Mouse (Mus musculus): ENCODE results near the gene Tmem95.
A peak's percentile ranks its signal among the peaks of the same experiment; 100 is the strongest.

Gene Tmem95

DNA sequence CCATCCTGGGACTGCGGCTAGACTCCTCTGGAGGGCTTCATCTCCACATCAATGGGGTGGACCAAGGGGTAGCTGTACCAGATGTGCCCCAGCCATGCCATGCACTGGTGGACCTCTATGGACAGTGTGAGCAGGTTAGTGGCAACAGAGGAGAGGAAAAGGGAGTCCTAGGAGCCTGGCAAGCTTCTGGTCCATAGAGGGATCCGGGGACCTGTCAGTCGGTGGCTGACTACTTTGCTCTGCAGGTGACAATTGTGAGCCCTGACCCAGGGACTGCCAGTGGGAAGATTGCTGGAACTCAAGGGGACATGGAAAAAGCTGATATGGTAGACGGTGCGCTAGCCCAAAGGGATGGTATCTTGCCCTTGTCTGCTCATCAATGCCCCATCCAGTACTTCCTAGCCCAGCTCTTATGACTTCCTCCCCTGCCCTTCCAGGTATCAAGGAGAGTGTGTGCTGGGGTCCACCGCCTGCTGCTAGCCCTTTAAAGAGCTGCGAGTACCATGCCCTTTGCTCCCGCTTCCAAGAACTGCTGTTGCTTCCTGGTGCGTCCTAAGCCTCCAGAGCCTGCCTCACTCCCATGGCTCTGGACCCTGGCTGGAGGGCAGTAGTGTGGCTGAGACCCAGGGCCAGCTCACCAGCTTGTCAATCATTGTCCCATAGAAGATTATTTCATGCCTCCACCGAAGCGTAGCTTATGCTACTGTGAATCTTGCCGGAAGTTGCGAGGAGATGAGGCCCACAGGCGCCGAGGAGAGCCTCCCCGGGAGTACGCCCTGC, 33.2 kb upstream of the Tmem95 start:
- no peak for DNase-seq

DNA sequence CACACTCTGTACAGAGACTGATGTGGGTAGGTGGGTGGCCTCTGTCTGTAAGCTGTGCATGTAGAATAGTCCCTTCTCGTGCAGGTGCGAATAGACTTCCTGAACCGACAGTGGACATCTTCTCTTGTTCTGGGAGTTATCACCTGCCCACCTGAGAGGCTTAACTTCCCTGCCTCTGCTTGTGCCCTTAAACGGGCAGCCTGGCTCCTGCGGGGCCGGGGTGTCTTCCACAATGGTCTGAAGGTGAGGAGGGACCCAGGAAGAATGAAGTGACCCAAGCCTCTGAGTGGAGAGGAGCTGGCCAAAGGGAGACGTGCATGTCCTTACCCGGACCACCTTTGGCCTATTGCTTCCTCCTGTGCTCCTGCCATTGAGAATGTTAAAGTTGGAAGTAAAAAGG, 32.4 kb upstream of the Tmem95 start:
- DNase-seq: no peak

DNA sequence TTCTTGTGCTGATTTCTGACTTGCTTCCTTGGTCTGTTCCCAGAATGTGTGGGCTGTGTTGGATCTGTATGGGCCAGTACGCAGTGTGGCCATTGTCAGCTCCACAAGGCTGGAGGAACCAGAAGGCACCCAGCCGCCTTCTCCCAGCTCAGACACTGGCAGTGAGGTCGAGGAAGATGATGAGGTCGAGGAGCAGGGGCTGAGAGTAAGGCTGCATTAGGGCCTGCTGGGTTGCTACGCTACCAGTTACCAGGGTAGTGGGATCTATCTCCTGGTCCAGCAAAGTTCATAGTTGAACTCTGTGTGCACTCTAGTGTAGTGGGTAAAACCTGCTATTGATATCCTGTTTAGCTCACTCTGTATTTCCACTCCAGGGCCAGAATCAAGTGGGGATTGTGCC, 31.4 kb upstream of the Tmem95 start:
- DNase-seq: no peak

DNA sequence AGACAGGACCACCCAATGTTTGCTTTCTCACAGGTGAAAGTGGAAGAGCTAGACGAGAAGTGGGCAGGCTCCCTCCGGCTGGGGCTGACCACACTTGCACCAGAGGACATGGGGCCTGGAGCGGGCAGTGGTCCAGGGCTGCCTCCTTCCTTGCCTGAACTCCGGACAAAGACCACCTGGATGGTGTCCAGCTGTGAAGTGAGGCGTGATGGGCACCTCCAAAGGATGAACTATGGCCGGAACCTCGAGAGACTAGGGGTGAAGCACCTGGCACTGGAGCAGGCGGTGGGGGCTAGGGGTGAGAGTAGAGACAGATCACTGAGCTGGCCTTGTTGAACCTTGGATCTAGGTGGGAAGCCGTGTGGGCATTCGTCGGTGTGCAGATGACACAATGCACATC, 30.8 kb upstream of the Tmem95 start:
- no peak for DNase-seq

DNA sequence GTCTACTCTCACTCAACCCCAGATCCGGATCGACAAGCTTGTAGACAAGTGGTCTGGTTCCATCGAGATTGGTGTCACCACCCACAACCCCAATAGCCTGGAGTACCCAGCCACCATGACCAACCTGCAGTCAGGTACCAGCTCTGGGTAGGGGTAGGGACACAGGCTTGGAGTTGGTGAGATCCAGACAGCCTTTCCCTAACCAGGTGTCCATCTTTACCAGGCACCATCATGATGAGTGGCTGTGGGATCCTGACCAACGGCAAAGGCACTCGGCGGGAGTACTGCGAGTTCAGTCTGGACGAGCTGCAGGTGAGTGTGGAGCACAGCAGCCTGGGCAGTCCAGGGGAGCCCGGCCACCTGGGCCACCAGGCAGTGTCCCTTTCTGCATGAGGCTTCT, 26.5 kb upstream of the Tmem95 start:
- DNase-seq: no peak

DNA sequence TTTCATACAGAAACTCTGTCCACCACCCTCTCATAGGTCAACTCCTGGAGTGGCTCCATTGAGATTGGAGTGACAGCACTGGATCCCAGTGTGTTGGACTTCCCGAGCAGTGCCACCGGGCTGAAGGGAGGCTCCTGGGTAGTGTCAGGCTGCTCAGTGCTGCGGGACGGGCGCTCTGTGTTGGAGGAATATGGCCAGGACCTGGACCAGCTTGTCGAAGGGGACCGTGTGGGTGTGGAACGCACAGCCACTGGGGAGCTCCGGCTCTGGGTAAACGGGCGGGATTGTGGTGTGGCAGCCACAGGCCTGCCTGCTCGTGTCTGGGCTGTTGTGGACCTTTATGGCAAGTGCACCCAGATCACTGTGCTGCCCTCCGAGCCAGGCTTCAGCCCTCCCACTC, 25.2 kb upstream of the Tmem95 start:
- DNase-seq: no peak

DNA sequence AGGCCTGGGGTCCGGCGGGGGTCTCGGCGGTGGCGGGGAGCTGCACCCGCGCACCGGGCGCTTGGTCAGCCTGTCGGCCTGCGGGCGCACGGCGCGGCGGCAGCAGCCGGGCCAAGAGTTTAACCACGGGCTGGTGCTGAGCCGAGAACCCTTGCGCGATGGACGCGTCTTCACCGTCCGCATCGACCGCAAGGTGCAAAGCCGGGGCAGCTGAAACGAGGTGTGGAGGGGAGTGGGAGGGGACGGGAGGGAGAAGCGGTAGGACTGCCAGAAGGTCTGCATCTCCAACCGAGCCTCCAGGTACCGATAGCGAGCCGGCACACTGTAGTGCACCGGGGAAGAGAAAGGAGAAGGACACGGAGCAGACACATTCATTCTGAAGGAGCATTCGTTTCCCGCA, 24.2 kb upstream of the Tmem95 start:
- DNase-seq: no peak

DNA sequence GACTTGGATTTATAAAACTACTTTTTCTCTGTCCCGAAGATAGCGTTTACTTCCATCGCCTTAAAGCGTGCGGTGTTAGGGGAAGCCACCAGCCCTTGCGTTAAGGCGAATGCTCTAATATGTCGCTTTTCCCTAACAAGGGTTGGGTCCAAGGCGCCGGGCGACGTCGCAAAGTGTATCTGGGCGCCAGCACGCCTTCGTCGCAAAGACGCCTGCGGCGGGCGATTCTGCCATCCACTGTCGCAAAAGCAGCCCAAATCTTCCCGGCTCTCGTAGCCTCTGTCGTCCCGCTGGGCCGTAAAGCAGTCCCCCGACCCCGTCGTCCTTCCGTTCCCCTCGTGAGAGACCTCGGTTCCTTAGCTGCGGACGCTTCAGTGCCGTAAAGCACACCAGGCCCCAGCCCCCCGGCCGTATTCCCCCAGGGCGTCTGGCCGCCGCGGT, 23.6 kb upstream of the Tmem95 start:
- DNase-seq: peak; percentile 96

DNA sequence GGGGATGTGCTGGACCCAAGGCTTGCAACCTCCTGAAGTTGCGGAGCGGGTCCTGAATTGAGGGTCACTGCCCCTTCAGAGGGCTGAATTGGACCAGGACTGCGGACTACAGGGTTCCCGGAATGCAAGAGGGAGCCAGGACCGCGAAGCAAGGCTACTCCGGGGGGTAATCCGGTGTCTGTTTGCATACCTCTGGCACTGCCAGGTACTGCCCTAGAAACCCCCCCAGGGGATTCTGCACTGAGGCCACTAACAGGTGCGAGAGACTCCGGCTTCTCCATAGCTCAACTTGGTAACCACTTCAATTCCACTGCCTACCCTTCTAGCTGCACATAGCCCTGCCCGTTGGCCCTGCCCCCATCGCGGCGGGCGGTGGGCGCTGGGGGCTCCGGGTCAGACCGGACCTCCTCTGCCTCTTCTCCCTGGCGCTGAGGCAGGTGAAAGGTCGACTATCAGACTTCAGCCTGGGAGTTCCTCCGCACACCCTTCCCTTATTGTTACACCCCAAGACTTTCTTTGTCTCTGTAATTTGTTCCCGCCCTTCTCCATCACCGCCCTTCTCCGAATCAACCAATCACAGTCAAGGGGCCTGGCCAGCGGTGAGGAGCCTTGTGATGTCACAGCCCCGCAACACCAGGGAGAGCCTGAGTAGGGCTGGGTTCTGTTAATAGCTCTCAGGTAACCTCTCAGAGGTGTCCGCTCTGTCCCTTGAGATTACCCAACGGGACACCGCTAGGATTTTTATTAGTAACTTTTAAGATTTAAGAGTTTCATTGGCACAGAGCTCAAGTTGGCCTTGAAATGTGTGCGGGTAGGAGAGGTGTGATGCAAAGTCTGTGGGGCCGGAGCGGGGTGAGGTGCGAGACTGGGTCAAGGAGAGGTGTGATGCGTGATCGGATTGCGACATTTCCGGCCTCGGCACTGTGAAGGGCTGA, 22.9 kb upstream of the Tmem95 start, which contains the start of the genes 2810408A11Rik and Neurl4:
2810408A11Rik (minus strand) TSS at position 517 of the 935 bp plus-strand sequence.
Neurl4 (plus strand) TSS at position 602 of the 935 bp plus-strand sequence.
- DNase-seq: peak; percentile 83

DNA sequence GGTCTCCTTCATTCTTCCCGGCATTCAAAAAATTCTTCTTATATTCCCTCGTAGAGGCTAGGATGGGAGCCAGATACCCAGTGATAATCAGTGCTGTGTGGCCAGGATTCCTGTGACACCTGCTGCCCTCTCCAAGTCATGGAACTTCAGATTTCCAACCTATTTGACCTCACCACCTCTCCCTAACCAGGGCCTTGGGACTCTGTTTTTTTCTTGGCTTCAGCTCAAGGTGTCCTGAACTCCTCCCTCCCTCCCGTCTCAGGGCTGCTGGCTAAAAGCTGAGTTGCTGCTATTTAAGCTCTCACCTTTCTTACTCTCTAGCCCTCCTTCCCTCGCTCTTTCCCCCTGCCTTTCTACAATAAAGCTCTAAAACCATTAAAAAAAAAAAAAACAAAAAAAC, 22.1 kb upstream of the Tmem95 start:
- no peak for DNase-seq

DNA sequence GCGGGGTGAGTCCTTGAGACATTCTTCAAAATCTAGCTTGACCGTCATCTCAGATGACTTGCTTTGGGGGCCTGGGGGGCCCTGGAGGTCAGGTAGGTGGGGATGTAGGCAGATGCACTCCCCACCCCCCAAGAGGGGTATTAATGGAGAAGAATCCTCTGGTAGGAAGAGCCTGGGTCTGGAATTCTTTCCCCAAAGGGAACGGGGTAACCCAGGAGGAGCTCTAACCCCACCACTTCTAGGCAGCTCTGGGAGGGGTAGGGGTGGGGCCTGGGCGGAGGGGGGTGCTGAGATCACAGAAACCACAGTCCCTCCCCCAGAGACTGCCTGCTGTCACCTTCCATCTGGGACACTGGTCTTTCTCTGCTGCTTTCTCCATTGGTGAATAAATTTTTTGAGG, 17.5 kb upstream of the Tmem95 start, which contains the start of gene Acap1:
Acap1 (minus strand) TSS at position 249 of the 400 bp plus-strand sequence.
- no peak for DNase-seq

DNA sequence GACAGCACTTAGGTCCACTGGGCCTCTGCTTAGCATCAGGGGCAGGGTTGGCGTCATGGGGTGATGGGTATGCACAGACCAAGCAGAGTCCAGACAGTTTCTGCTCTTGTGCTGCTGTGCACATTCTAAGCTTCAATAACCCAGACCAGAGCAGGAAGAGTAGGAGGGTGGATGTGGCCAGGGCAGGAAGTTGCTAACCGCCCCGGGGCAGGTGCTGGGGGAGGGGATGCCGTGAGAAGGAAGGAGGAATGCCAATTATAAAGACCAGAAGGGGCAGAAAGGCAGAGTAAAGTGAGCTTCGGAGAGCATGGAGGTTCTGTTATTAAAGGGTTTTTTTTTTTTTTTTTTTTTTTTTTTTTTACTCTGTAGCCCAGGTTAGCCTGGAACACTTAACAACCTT, 16.9 kb upstream of the Tmem95 start:
- DNase-seq: no peak

DNA sequence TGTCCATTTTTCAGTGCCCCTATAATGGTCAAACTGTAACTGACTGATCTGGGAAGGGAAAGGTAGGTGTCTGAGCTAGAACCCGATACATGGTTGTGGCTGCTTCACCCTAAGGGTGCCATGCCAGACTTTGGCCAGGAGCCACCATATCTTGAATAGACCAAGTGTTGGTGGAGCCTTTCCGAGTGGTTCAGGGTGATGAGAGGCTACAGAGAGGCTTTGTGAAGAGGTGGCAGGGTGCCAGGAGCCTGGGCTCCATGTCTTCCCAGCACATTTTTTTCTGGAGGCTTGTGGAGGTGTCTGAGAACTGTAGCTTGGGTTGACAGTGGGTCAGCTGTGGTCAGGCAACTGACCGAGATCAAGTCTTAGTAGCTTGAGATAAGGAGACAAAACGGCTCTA, 13.7 kb upstream of the Tmem95 start:
- peak; percentile 56 for DNase-seq

DNA sequence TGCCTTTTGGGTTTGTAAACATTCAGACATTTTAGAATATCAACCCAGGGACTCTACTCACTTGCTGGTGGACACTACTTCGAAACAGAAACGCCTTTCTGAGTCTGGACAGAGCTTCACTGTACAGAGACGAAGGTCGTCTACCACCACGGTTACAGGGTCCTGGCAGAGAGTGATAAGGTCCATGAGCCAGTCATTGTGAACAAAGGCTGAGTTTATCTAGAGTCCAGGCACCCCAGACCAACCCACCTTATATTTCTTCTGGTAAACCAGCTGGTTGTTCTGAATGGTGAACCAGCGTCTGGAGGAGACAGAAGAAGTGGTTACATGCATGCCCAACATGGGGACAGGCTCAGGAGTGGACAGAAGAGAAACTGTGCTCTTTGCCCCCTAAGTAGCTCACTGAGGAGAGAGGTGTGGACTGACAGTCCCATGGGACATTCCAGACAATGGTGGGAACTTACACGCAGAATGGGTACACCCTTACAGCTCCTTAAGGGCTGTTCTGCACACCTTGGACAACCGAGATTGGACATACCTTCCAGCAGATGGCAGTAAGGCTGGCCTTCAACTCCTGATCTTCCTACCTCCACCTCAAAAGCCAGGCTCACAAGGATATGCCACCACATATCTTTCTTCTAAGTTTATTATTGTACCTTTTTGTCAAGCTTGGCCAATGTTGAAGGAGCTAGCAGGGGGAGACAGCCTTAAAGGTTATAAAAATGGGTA, 9.3 kb upstream of the Tmem95 start:
- DNase-seq: no peak

DNA sequence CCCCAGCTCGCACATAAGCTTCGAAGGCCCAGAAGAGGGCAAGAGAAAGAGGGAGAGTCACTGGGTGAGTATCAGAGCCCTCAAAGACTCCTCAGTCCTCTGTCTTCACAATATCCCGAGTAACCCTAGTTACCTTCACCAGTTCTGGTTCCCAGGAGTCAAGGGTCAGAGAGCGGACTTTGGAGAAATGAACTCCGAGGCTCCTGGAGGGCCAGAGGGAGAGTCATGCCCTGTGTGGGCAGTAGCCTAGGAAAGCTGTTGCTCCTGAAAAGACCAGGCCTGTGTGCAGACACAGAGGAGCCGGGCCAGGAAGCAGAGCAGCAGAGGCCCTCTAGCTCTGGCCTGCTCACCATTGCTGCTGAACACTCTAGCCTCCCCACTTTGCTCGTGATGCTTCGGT, 6.8 kb upstream of the Tmem95 start:
- DNase-seq: no peak

DNA sequence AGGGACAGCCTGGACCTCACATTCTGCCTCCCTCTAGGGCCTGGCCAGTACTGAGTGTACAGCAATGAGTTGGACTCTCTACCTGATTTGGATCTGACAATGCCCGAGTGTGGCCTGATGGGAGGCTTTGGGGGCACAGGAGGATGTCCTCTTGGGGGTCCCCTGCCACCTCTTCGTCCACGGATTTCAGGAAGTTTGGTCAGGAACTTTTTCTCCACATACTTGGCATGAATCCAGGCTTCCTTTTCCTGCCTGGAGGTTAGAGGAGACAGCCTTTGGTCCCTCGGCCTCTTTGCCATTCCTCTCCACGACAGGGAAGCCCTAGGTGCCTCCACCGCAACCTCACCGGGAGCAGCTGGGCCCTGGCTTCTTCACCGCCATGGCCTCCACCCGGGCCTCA, 6.4 kb upstream of the Tmem95 start:
- no peak for DNase-seq

DNA sequence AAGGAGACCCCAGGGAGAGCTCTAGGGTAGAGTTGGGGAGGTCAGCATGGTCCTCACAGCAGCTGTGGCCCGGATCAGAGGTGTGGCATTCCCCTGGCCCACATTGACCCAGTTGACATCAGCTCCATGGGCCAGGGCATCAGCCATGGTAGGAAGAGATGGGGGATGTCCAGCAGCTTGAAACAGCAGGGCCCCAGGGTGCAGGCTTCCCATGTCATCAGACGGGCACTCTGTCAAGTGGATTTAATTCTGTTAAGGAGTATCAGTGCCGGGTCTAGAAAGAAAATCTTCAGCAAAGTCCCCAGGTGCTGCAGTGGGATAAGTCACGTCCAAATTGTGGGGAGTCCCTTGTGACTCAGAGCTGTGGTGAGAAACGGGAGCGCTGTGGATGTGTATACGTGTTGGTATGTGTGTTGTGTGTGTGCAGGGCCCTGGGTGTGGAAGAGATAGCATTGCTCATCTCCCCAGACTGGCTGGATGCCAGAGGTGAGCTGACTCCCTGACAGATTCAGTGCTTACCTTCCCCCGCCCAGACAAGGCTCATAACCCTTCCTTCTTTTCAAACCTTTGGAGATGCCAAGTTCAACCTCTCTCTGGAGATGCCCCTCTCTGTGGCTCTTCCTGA, 5.8 kb upstream of the Tmem95 start:
- no peak for DNase-seq

DNA sequence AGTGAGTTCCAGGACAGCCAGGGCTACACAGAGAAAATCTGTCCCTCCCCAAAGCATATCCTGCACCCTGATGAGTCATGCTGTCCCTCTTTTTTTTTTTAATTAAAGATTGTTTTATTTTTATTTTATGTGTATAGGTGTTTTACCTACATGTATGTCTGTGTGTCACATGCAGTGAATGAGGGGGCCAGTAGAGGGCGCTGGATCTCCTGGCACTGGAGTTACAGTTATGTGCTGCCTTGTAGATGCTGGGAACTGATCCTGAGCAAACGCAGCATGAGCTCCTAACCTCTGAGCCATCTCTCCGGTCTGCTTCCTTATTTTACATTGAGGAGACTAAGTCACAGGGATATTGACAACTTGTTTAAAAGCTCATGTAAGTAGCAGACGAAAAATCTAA, 5.2 kb upstream of the Tmem95 start:
- no peak for DNase-seq

DNA sequence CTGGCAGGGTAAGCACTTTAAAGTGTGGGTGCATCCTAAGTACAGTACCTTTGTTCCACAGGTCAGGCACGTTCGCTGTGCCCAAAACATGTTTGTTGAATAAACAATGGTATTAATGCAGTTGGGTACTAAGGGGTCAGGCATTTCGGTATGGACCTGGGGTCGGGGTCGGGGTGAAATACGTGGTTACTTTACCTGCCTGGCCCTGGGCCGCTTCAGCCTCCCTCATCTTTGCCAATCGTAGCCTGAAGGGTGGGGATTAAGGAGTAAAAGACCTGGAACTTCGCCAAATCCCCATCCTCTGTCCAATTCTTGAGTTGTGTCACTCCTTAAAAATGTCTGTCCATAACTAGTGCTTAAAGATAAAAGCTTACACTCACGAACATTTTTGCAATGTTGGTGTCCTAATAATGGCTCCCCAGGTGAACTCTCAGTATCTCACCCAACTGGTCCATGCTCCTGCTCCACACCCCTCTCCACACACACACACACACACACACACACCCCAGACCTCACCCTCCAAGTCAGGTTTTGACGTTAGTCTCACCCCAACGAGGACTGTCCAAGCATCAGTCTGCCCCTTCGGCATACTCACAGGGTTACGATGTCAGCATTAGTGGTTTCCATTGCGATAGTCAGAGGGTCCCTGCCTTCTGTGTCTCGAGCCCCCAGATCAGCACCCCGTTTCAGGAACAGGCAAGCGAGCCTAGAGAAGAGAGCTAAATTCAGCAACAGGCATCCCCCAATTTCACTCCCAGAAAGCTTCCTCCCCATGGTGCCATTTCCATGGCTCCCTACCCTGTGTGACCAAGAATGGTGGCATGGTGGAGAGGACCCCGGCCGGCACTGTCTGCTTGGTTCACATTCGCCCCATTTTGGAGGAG, 4.2 kb upstream of the Tmem95 start:
- no peak for DNase-seq

DNA sequence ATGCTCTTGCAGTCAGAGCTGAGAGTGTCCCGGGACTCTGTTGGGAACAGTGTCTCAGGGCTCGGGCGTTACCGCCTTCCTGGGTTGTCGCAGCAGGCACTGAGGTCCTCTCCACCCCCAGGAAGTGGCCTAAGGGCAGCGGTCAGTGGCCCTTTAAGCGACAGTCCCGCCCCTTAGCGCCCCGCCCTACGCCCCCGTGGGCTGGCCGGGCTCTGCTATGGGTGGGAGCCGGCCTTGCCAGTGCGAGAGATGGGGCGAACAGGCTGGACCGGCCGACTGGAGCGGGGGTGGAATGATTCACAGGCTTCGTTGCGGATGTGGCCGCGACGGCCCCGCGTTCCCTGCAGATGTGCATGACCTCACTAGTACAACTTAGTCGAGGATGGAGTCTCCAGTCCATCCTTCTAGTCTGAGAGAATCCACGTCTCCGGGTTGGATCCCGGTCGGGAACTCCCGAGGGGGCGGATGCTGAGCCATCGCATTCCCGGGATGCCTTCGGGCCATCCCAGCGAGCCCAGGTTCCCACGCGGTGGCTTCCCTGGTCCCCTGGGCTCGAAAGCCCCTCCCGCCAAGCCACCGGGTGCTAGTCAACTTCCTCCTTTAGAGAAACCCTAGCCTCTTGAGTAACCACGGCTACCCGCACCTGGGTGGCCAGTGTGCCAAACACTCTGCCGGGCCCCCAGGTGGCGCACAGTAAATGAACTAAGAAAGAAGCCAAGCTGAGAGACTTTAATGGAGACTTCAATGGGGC, 3.2 kb upstream of the Tmem95 start, which contains the start of gene Kctd11:
Kctd11 (minus strand) TSS at position 554 of the 751 bp plus-strand sequence.
- DNase-seq: peak; percentile 64

DNA sequence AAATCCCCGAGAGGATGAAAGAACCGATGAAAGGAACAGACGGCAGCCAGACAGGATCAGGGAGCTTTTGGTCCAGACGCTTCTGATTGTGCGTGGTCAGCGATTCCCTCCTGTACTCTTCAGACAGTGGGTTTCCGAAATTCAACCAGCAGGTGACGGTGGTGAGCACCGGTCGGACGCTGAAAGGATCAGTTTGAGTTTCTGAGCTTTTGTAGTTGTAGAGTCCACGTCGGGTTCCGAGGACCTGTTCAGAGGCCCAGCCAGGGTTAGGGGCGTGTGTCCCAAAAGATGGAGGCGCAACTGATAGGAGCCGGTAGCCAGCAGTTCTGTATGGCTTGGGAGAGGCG, 2.7 kb upstream of the Tmem95 start:
- peak; percentile 50 for DNase-seq
